Comparison of ENCODE assay signal across 9 mouse cellular contexts in genomic region chr1:194622174-194622573, GRCm38 (mm10). TPM values are rescaled to one million over a fixed set of nuclear protein-coding genes. Genes with fewer than 3 reads are reported as not detected.
DNase-seq lines count a peak whose midpoint lies in the region; ATAC-seq and TF ChIP-seq lines count a peak whose summit lies in the region.
"Had no signal": no experiment of that assay in that cellular context is flagged by ENCODE, and none has a peak within 500 bp of the region (broad histone marks: within the 10 kb centered on the region; RNA-seq: fewer than 3 reads in every experiment).

No protein-coding gene starts in this region.

- no peaks in the 10 kb centered on the region for H3K27me3 ChIP-seq in cerebellum, adult 2 months (ENCODE audit: control insufficient read depth, insufficient read depth, low read length)
- H3K27me3 ChIP-seq in lung, embryonic 15.5 days = no peaks in the 10 kb centered on the region
- peaks cover 31% of the 10 kb centered on the region for H3K27me3 ChIP-seq in limb, embryonic 12.5 days
- no peaks in the 10 kb centered on the region for H3K27me3 ChIP-seq in stomach, embryonic 14.5 days (ENCODE audit: control insufficient read depth, insufficient read depth, low read length)
- H3K27me3 ChIP-seq: Patski had no signal

- no peak for TF ChIP-seq POLR2A in cerebellum, adult 2 months (IDR thresholded peaks at IDR 0.05; ENCODE audit: borderline replicate concordance, insufficient read depth, low read length)

- H3K4me2 ChIP-seq in lung, embryonic 15.5 days = peak overlapping the region; percentile 90
- peak overlapping the region; percentile 98 for H3K4me2 ChIP-seq in limb, embryonic 12.5 days
- peak overlapping the region; percentile 90; the same call in 1 of the 2 replicates for H3K4me2 ChIP-seq in stomach, embryonic 14.5 days (replicated peaks; ENCODE audit: low read depth, low read length)

- H3K9me3 ChIP-seq in lung, embryonic 15.5 days = no peaks in the 10 kb centered on the region
- H3K9me3 ChIP-seq in limb, embryonic 12.5 days = no peaks in the 10 kb centered on the region
- no peaks in the 10 kb centered on the region for H3K9me3 ChIP-seq in stomach, embryonic 14.5 days (ENCODE audit: control insufficient read depth, low read depth, low read length)

- H3K36me3 ChIP-seq in lung, embryonic 15.5 days = no peaks in the 10 kb centered on the region
- H3K36me3 ChIP-seq in limb, embryonic 12.5 days = no peaks in the 10 kb centered on the region
- no peaks in the 10 kb centered on the region for H3K36me3 ChIP-seq in stomach, embryonic 14.5 days (ENCODE audit: control insufficient read depth, insufficient read depth, low read length)

- no peak for DNase-seq in cerebellum, adult 2 months
- DNase-seq in cerebellum, adult 11-12 months = no peak
- no peak for DNase-seq in lung, postnatal 10 days
- no peak for DNase-seq in testis, postnatal 10 days (ENCODE audit: low spot score)
- no peak for DNase-seq in layer of hippocampus, adult 8-10 months (ENCODE audit: low spot score in 2 of 2)

- no peak overlapping the region for H3K27ac ChIP-seq in cerebellum, adult 2 months (ENCODE audit: insufficient read depth, low read length)
- H3K27ac ChIP-seq in lung, embryonic 15.5 days = no peak overlapping the region
- H3K27ac ChIP-seq in limb, embryonic 12.5 days = no peak overlapping the region
- no peak overlapping the region for H3K27ac ChIP-seq in stomach, embryonic 14.5 days (ENCODE audit: low read length)

- WGBS in cerebellum, adult 2 months = 24% methylated on average over 3 of the region's 3 CpGs
- 60% methylated on average over 3 of the region's 3 CpGs for WGBS in lung, embryonic 15.5 days
- WGBS in limb, embryonic 12.5 days = 75% methylated on average over 3 of the region's 3 CpGs
- 58% methylated on average over 3 of the region's 3 CpGs for WGBS in stomach, embryonic 14.5 days

- H3K4me3 ChIP-seq in cerebellum, adult 2 months (replicated peaks; ENCODE audit: insufficient read depth, low read depth, low read length) = peak overlapping the region; percentile 84
- peak overlapping the region; percentile 69 for H3K4me3 ChIP-seq in lung, embryonic 15.5 days
- no peak overlapping the region for H3K4me3 ChIP-seq in limb, embryonic 12.5 days (replicated peaks)
- H3K4me3 ChIP-seq in stomach, embryonic 14.5 days (ENCODE audit: low read depth, low read length) = no peak overlapping the region; the same call in 1 of the 2 replicates

- H3K9ac ChIP-seq in lung, embryonic 15.5 days = no peak overlapping the region
- no peak overlapping the region for H3K9ac ChIP-seq in limb, embryonic 12.5 days (replicated peaks)
- H3K9ac ChIP-seq in stomach, embryonic 14.5 days (replicated peaks; ENCODE audit: low read depth, low read length) = no peak overlapping the region

- H3K4me1 ChIP-seq in cerebellum, adult 2 months (ENCODE audit: control insufficient read depth, insufficient read depth, low read length) = peaks cover 29% of the 10 kb centered on the region
- peaks cover 69% of the 10 kb centered on the region for H3K4me1 ChIP-seq in lung, embryonic 15.5 days
- H3K4me1 ChIP-seq in limb, embryonic 12.5 days (replicated peaks) = peaks cover 24% of the 10 kb centered on the region
- H3K4me1 ChIP-seq in stomach, embryonic 14.5 days (ENCODE audit: control insufficient read depth, insufficient read depth, low read length) = peaks cover 45% of the 10 kb centered on the region

- no peak for ATAC-seq in lung, embryonic 15.5 days (ENCODE audit: borderline replicate concordance, extremely low read depth, low FRiP score, low TSS enrichment)
- ATAC-seq in limb, embryonic 12.5 days (ENCODE audit: insufficient number of reproducible peaks, insufficient read depth, low FRiP score, low TSS enrichment, low read depth) = no peak
- no peak for ATAC-seq in stomach, embryonic 14.5 days (ENCODE audit: insufficient number of reproducible peaks, insufficient read depth, low FRiP score, low read depth)
- ATAC-seq: Patski had no signal

- TF ChIP-seq CTCF in cerebellum, adult 2 months (IDR thresholded peaks at IDR 0.05; ENCODE audit: borderline replicate concordance, insufficient read depth, low read depth, low read length) = no peak

RNA-seq across cellular contexts. Expression of gene Plxna2, which starts 4.2 kb away (rescaled TPM):
- 18.0 and 20.7 TPM in 2 replicates for polyA plus RNA-seq in cerebellum, adult 2 months (2012; rRNA removed)
- 7.9 and 8.5 TPM in 2 replicates for polyA plus RNA-seq in lung, embryonic 15.5 days (2015; fragmentation: Nextera tagmentation; extraction: Ambion mirVana)
- 4.3 and 5.5 TPM in 2 replicates for polyA plus RNA-seq in limb, embryonic 12.5 days (2016; fragmentation: Nextera tagmentation; extraction: Ambion mirVana)
- polyA plus RNA-seq in stomach, embryonic 14.5 days (2014; fragmentation: Nextera tagmentation; extraction: Ambion mirVana) = 7.7 and 8.3 TPM in 2 replicates
- 10 to 100 TPM; 60.8 to 73.5 (median 66.5) TPM for total RNA-seq in layer of hippocampus, adult 8-10 months (2022)

Comparison
In these comparisons a context has a peak if more than half of its experiments do, and no peak if none do; other contexts are left out.
1. H3K4me3 ChIP-seq: peak in cerebellum, adult 2 months (single experiment) and lung, embryonic 15.5 days (single experiment); none in limb, embryonic 12.5 days (single experiment) and stomach, embryonic 14.5 days (single experiment).
2. Peak in every context shown above with its lines, with median percentiles within 50 percentile points of each other: H3K4me2 ChIP-seq.